Mouse (Mus musculus) cerebellum, adult 18-20 months (tissue): Measurements from ENCODE around the gene Tent5b.
"Not testable (repeated sequence)": the region's sequence is repeated elsewhere in the genome, so short reads cannot be mapped to it uniquely, and the experiment has no call there.

Source experiments
- DNase-seq, 2 experiments: peaks; one replicate each; pipeline ENCODE4 v3.0.0; 2021

Tent5b gene

DNA sequence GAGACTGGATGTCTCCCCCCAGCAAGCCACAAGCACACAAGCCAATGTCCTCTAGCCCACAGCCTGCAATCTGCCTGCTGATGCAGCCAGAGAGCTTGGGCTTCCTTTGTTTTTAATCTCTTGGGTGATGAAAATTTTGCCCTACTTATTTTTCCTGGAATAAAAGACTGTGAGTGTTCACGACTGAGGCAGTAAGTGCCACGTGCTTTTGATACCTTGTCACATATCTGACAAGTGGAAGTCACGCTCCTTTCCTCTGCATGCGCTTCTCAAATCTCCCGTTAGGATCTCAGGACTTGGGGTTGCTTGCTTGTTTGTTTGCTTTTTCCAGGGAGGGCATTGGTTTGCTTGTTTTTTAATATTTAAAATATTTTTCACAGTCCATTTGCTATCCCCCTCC lies 24.4 kb downstream of the Tent5b start:
- no peak for DNase-seq

DNA sequence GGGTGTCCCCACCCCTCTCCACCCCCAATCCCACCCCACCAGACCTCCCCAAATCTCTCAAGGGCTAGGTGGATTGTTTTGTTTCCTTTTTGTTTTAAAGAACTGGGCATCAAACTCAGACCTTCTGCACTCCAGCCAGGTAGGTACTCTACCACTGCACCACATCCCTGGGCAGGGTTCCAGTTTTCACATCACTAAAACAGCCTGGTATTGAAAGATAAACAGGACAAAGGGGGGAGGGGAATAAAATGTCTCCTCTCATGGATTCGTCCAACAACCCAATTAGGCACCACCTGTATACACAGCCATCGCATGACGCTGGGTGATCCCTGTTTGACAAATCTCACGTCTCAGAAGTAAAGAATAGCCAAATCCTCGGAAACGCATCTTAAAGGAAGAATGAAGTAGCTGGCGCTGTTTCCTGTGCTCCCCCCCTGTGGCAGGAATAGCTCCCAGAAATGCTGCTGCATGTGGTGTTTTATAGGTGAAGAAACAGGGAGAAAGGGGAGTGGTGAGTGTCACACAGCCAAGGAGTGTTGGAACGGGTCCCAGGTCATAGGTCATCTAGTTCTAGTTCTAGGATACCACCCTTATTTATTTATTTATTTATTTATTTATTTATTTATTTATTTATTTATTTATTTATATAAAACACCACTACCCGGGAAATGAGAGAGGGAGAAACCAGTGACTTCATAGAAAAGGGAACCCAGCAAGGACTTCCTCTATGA lies 25.0 kb downstream of the Tent5b start:
- DNase-seq, result no peak

DNA sequence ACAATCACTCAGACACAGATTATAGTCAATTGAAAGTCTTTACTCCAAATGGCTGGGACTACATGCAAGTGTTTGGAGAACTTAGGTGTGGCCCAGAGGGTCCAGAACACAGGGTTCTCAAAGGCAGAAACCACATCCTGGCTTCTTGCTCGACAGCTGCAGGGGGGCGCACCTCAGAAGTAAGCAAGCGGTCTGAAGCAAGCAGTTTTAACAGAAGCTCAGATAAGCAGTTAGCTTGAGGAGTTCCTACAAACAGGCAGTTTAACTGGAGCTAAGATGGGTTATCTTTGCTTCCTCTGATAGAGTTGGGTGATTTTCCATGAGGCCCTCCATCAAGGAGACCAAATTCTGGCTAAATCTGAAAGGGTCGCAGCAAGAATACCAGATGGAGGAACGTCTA lies 26.6 kb downstream of the Tent5b start:
- no peak for DNase-seq

DNA sequence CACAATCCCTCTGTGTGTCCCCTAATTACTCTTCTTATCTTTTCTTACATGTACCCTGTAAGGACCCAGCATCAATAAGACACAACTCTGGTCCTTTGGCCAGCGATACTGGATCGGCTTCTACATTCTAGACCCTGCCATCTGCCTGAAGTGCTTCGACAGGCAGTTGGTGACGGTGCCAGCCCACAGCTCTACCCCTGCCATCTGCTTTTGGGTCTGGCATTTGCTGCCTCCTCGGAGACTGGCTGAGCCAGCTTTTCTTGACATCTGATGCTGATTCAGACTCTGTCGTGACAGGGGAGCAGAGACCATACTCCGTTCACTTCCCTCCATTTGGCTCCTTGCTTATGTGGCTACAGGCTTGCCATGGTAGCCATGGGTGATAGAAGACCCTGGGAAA lies 29.1 kb downstream of the Tent5b start:
- DNase-seq, result peak; percentile 73 to 84

DNA sequence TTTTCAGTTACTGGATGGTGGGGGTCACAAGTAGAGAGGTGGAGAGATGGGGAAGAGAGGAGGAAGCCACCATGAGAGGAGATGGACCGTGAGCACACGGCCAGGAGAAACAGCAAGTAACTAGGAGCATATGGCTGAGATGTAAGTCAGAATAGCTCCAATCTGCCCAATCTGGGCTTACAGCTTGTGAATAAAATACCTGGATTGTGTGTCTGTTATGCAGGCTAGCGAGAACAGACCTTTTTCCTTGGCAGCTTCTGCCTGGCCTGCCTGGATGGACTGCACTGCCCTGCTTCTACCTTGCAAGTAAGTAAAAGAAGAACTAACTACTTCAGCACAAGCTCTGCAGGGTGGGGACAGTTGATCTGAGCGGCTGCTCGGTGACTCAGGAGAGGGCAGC lies 31.1 kb downstream of the Tent5b start:
- peak; percentile 46 to 54 for DNase-seq

DNA sequence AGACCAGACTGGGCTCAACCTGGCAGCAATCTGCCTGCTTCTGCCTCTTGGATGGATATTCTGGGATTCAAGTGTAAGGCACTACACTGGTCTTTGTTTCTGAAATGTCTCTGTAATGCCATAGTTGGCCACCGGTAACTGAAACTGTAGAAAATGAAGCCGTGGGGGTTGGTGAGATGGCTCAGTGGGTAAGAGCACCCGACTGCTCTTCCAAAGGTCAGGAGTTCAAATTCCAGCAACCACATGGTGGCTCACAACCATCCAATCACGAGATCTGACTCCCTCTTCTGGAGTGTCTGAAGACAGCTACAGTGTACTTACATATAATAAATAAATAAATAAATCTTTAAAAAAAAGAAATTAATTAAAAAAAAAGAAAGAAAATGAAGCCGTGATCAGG lies 32.6 kb downstream of the Tent5b start:
- not testable (repeated sequence) for DNase-seq

DNA sequence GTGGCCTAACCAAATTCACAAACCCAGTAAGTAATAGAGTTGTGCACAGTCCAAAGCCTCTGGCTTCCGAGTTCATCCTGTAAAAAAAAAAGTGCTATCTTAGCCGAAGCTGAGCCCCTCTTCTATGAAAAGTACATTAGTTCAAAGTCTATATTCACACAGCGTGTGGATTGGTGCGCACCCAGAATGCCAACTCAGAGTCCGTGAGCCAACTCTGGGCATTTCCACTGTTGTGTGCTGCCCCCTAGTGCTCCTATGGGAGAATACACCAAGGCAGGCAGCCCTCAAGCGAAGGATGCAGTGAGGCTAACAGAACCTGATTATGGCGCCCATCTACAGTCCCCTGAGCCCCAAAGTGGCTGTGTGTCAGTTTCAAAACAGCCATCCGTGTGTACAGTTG lies 33.0 kb downstream of the Tent5b start:
- peak; percentile 87 to 89 for DNase-seq

DNA sequence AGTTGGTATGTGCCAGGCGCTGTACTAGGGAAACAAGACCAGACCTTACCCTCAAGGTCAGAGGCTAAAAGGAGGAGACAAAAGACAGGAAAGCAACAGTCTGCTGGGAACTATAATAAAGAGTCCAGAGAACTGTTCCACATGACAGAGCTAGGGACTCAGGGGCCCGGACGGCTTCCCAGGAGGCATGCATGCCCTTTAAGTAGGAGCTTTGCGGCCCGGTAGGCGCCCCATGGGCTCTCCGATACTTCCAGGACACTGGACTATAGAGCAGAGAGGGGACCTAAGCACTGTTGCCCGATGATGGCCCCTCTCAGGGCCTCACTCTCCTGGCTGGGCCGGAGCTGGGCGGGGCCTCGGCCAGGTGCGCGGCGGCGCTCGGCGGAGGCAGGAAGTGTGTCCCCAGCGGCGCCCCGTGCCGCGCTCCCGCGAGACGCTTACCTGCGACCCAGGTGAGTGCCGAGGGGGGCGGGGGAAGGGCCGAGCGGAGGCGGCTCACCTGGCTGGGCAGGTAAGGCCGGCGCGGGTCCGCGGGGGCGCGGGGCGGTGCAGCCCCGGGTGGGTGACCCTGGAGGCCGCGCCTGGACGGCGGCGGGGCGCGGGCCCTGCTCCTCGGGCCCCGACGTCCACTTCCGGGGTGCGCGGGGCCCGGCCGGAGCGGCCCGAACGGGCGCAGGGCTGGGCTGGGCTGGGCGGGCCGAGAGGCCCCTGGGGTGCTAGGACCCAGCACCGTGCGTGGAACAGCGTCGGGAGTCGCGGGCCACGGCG lies 38.9 kb downstream of the Tent5b start, which contains the start of gene Kdf1:
Gene Kdf1 (plus strand): TSS at position 363 of the 768 bp plus-strand sequence.
- no peak for DNase-seq

DNA sequence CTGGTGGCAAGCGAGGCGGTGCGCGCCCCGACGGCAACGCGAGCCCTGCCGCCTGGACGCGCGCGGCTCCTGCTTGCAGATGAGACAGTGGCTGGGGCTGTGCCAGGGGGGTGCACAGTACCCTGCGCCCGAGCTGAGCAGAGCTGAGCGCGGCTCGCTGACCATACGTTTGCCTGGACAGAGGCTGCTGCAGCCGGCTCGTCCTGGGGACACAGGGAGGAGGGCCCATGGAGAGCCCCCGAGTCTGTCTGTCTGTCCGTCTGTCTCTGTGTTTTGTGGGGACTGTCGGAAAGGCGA lies 39.4 kb downstream of the Tent5b start:
- no peak for DNase-seq

DNA sequence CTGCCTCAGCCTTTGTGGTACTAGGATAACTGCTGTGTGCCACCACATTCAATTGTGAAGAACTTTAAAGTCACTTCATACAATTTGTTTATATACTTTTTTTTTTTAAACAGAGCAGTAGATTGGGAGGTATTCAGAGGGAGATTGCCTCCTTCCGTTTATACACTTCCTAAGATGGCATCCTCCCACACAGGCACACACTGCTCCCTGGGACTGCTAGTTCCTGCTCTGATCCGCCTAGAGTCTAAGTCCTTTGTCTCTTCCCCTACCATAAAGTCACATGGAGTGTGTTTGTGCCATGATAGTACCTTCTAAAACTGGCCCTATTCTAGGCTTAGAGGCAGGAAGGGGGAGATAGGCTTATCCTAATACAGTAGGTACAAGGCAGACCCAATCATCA lies 41.6 kb downstream of the Tent5b start:
- no peak for DNase-seq

DNA sequence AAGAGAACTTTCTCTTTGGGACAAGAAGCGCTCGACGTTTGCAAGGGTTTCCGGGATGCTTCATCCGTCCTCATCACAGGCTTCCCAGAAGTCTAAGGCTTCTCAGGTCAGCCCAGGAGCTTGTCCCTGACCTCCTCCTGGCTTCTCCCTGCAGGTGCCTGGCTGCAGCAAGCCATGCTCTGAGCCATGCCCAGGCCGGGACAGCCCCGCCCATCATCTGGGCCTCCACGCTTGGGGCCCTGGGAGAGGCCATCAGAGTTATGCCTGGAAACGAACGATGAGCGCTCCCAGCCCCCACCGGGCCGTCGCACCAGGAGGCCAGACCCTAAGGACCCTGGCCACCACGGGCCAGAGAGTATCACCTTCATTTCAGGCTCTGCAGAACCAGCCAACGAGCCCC lies 47.9 kb downstream of the Tent5b start:
- DNase-seq, result no peak

DNA sequence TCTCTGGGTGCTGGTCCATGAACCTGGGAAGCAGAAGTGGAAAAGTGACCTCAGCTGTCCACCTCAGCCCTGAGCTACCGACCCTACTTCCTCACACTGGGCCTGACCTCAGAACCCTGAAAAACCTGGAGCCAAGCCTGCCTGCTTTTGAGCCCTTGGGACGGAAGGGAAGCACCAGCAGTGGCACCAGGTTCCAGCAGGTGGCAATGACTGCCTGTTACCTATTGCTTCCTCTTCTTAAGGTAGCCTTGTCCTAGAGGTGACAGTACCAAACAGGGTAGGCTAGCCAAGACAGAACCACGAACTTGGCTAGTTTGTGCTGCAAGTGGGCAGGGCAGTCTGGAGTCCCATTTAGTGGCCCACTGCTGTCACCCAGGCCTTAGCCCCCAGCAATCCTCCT lies 52.8 kb downstream of the Tent5b start:
- DNase-seq, result no peak

DNA sequence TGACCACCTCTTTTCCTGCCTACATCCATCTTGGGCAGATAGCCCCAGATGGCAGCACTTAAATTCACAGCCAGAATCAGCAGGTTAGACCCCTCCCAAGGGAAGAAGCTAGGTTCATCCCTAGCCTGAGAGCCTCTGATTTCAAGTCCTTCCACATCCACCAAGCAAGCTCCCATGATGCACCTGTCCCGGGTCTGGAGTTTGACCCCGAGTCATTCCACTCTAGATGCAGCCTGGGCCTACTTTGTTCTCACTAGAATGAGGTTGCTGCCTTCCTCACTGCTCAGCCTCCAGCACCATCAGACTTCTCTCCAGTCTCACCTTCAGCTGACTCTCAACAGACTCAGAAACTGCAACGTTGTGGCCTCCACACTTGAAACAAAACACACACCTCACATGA lies 56.1 kb downstream of the Tent5b start:
- no peak for DNase-seq

DNA sequence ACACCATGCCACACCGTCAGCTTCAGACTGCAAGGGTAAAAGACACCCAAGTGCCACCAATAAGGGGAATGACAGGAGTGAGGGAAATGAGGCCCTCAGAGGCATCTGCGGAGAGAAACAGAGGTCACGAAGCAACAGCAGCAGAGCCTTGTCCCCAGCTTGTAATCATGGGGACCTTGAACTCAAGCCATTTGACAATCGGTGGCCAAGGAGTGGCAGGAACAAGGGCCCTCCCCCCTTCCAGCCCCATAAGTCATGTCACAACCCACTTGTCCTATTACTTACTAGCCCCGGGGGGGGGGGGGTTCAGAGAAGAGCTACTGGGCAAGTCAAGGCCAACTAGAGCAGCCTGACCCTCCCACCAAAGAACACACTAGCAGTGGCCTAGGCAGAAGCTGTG lies 56.7 kb downstream of the Tent5b start:
- DNase-seq, result no peak
